Mouse (Mus musculus) forebrain, postnatal 0 days (tissue): ENCODE results near the gene Gm11213. TPM values are rescaled to one million over a fixed set of nuclear protein-coding genes. Genes with fewer than 3 reads are reported as not detected.

ENCODE experiments used
- ATAC-seq: fragments of 200-750 bp; cut with Nextera tagmentation; 2 replicates; pipeline ENCODE4 v1.8.0; 2017; ENCODE audit warnings: mild to moderate bottlenecking, moderate library complexity
- DNase-seq: peaks from one replicate; pipeline ENCODE4 v3.0.0-alpha.2; 2015
- H3K27ac ChIP-seq: fragments of 300-500 bp; sonication (generic); 2 replicates; pipeline ENCODE4 v1.5.1; 2014; ENCODE audit warnings: low read depth, mild to moderate bottlenecking, antibody characterized with exemption, low read length, moderate library complexity, mixed read lengths
- H3K27me3 ChIP-seq: fragments of 300-500 bp; sonication (generic); 2 replicates; pipeline ENCODE4 v1.6.1; 2014; ENCODE audit warnings: mild to moderate bottlenecking, low read length, mixed read lengths; ENCODE audit not compliant: insufficient read depth
- H3K36me3 ChIP-seq: fragments of 300-500 bp; sonication (generic); 2 replicates; pipeline ENCODE4 v1.6.1; 2014; ENCODE audit warnings: mild to moderate bottlenecking, moderate library complexity; ENCODE audit not compliant: insufficient read depth
- H3K4me1 ChIP-seq: fragments of 300-500 bp; sonication (generic); 2 replicates; pipeline ENCODE4 v1.6.1; 2014; ENCODE audit warnings: antibody characterized with exemption; ENCODE audit not compliant: insufficient read depth
- H3K4me2 ChIP-seq: fragments of 300-500 bp; sonication (generic); 2 replicates; pipeline ENCODE4 v1.6.1; 2014; ENCODE audit warnings: low read depth, mild to moderate bottlenecking, moderate library complexity
- H3K4me3 ChIP-seq: fragments of 300-500 bp; sonication (generic); 2 replicates; pipeline ENCODE4 v1.5.1; 2014; ENCODE audit warnings: low read depth, low read length, mixed read lengths
- H3K9ac ChIP-seq: fragments of 300-500 bp; sonication (generic); 2 replicates; pipeline ENCODE4 v1.6.1; 2014; ENCODE audit warnings: mild to moderate bottlenecking
- H3K9me3 ChIP-seq: fragments of 300-500 bp; sonication (generic); 2 replicates; pipeline ENCODE4 v1.6.1; 2016; ENCODE audit warnings: low read length
- CTCF ChIP-seq: sonication (generic); IDR thresholded peaks from 2 replicates; pipeline ENCODE4 v1.5.1; 2016; ENCODE audit warnings: antibody characterized with exemption, control low read depth, low read depth
- WGBS: fragments of 180-500 bp; shearing (Covaris S2); extraction: QIAGEN DNeasy Blood & Tissue Kit; methylation state at CpG from one replicate; pipeline ENCODE4 v1.1.7; 2014; 5-methylcytosine and 5-hydroxymethylcytosine counted together
- polyA plus RNA-seq: library from polyadenylated mRNA; unstranded; fragments of >200 nt; fragmentation: Nextera tagmentation; extraction: Ambion mirVana; gene quantifications from 2 replicates; pipeline ENCODE4 v1.2.1, GENCODE M21; 2015
- total RNA-seq: library from RNA; depleted of rRNA; stranded (reverse); fragments of >200 nt; gene quantifications from 2 replicates; pipeline ENCODE4 v1.2.3, GENCODE M21; 2014

Gm11213 gene
- total and polyA plus RNA-seq, 2 experiments from 2014 or later = not detected

DNA sequence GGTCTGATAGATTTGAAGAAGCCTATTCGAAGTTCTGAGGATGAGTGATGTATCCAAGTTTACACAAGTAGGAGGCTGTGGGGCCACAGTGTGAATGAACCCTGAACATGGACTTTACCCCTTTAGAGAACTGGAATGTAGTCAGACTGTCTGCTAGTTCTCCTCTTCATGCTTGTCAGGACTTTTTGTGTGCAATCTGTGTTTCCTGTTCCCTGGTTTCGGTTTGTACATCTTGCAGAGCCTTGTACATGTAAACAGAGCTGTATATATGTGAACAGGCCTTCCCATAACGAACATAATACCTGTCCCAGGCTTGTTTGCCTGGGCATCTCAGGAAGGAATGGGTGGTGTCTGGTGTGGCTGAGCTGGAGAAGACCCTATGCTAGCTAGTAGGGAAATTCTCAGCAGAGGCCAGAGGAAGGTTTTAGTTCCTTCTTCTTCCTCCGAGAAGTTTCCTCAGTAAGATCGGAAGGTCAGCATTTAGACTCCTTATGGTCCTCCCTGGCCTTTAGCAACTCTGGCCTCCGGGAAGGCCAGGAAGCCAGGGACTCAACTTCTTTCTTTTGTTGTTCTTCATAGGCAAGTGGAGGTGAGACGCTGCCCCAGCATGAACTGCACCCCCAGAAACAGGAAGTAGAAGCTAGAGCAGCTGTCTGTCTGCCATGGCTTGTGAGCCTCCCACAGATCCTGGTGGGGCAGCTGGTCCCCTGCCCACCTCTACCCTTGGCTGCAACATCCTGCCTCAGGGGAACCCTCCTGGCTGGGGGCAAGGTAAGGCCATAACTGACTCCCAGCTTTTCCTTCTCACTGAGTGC is 43.0 kb downstream of the Gm11213 start:
- ATAC-seq (no peak), DNase-seq (no peak)
- no peaks in the 10 kb centered on the region for H3K4me1 ChIP-seq
- no peaks in the 10 kb centered on the region; the same call in 1 of the 2 replicates for H3K27me3 ChIP-seq
- H3K4me3 ChIP-seq = no peak overlapping the region
- H3K36me3 ChIP-seq = no peaks in the 10 kb centered on the region
- H3K9me3 ChIP-seq = no peaks in the 10 kb centered on the region
- TF ChIP-seq CTCF = no peak
- 85% methylated on average over 7 of the region's 7 CpGs for WGBS
- H3K27ac ChIP-seq = no peak overlapping the region
- no peak overlapping the region for H3K4me2 ChIP-seq
- no peak overlapping the region for H3K9ac ChIP-seq

DNA sequence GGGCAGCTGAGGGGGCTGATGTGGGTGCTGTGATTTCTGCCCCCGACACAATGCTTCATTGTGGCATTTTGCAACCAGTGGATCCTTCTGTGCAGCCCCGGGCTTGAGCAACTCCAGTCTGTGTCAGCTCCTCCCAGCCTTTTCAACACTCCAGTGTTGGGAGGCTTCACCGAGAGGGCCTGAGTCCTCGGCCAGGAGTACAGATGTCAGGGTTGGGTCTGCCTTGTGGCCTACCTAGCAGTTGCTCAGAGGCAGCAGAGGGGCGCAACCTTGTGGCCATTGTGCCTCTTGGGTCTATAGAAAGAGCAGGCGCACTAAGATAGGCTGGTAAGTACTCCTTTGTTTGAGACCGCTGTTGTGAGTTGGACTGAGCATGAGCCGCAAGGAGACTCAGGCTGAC is 45.0 kb downstream of the Gm11213 start:
- Histone ChIP-seq H3K4me2 (no peak overlapping the region), H3K4me1 (no peaks in the 10 kb centered on the region), H3K27ac (no peak overlapping the region), H3K36me3 (0 out of 2 replicates have a peak, but pooled peaks cover 3% of the 10 kb centered on the region), H3K9ac (no peak overlapping the region), H3K27me3 (no peaks in the 10 kb centered on the region; the same call in 1 of the 2 replicates), H3K9me3 (no peaks in the 10 kb centered on the region), H3K4me3 (no peak overlapping the region)
- WGBS = 62% methylated on average over 8 of the region's 8 CpGs
- no peak for DNase-seq
- no peak for ATAC-seq
- no peak for TF ChIP-seq CTCF

DNA sequence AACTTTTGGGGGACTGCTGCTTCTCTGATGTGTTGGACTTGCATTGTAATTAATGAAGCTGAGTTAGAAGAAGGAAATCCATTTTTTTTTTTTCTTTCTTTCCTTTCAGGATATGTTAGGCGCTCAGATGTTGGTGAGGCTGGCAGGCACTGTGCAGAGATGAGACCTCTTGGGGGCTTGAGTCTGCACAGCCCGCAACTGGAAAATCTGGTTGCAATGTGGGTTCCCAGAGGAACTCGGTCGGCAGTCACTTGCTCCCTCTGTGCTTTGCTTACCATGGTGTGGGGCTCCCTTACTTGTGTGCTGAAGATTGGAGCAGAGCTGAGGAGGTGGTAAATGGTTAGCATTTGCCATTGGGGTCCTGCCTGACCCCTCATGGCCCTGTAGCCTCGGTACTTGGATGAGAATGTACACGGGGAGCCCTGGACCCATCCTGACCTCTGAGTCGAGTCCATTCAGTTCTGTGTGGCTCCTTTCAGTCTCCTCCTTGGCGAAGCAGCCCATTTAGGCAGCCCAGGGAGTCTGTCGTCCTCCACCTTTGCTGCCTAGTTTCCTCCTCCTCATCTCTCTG is 45.8 kb downstream of the Gm11213 start:
- Histone ChIP-seq H3K9ac (peak overlapping the region; percentile 68), H3K27me3 (no peaks in the 10 kb centered on the region; the same call in 1 of the 2 replicates), H3K4me2 (peak overlapping the region; percentile 70), H3K9me3 (no peaks in the 10 kb centered on the region), H3K4me3 (peak overlapping the region; percentile 66), H3K27ac (0 out of 2 replicates have a peak overlapping the region, but pooled peaks have one; percentile 22), H3K4me1 (no peaks in the 10 kb centered on the region), H3K36me3 (0 out of 2 replicates have a peak, but pooled peaks cover 3% of the 10 kb centered on the region)
- DNase-seq (no peak), ATAC-seq (peak; percentile 19; the same call in 1 of the 2 replicates)
- TF ChIP-seq CTCF = no peak
- 40% methylated on average over 9 of the region's 9 CpGs for WGBS

- H3K9ac ChIP-seq = peak within 1 kb of the TSS; percentile 68
- DNase-seq = peak; percentile 81
- no peaks in the 10 kb centered on the region; the same call in 1 of the 2 replicates for H3K27me3 ChIP-seq
- H3K4me1 ChIP-seq = no peaks in the 10 kb centered on the region
- peak; percentile 92 for ATAC-seq
- peak; percentile 46 for TF ChIP-seq CTCF
- H3K4me2 ChIP-seq = peak within 1 kb of the TSS; percentile 70
- 0 out of 2 replicates have a peak within 1 kb of the TSS, but pooled peaks have one; percentile 22 for H3K27ac ChIP-seq
- H3K4me3 ChIP-seq = peak within 1 kb of the TSS; percentile 66
- WGBS = 3% methylated on average over 61 of the region's 81 CpGs
- no peaks in the 10 kb centered on the region for H3K9me3 ChIP-seq
- H3K36me3 ChIP-seq = 0 out of 2 replicates have a peak, but pooled peaks cover 3% of the 10 kb centered on the region
Measured at GRCm38 (mm10) chr4:63558407-63559081, 46.5 kb downstream of the Gm11213 start, which contains the start of gene Tmem268. TSS of gene Tmem268 (plus strand) at chr4:63558781.

DNA sequence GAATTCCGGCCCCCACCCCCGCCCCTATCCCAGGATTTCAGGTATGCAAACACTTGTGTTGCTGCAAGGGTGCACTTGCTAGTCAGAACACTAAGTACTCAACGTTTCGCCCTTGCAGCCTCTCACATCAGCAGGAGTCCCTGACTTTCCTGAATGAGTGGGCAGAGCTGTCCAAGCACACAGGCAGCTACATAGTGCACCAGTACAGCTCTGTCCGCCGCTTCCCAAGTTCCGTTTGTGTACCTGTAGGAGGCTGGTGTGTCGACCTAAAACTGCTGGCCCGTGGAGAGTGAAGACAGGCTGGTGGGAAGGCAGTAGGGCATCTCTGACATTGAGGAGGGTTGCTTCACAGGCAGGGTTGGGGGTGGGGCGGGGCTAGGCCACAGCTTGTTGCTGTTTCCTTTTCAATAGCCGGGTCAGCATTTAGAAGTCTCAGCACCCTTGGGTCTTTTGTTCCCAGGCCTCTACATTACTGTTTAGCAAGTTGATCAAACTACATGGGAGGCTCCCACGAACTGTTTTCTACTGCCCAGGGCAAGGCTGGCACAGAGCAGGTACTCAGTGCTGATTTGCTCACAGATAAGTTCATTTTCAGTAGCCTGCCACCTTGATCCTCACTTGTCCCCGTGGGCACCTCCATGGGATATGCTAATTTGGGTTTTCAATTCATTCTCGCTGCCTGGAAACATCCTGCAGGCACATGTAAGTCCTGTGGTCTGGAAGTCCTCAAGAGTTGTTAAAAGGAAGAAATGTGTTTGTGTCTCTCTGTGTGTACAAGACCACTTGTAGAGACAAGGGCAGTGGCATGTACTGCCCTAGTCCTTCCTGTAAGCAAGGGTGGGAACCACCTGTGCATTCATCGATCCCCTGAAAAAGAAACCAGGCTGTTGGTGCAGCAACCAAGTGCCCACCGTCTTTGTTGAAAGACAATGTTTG is 47.7 kb downstream of the Gm11213 start:
- 36% methylated on average over 16 of the region's 16 CpGs for WGBS
- no peak overlapping the region for H3K27ac ChIP-seq
- no peak for DNase-seq
- no peak for ATAC-seq
- TF ChIP-seq CTCF = no peak
- H3K4me2 ChIP-seq = peak overlapping the region; percentile 70; the same call in 1 of the 2 replicates
- H3K36me3 ChIP-seq = peaks cover 11% of the 10 kb centered on the region; the same call in 1 of the 2 replicates
- H3K27me3 ChIP-seq = no peaks in the 10 kb centered on the region; the same call in 1 of the 2 replicates
- H3K4me3 ChIP-seq = no peak overlapping the region
- H3K9ac ChIP-seq = 0 out of 2 replicates have a peak overlapping the region, but pooled peaks have one; percentile 68
- H3K4me1 ChIP-seq = no peaks in the 10 kb centered on the region
- H3K9me3 ChIP-seq = no peaks in the 10 kb centered on the region

GRCm38 (mm10) chr4:63556665-63557064 is 48.4 kb downstream of the Gm11213 start:
- H3K9me3 ChIP-seq = no peaks in the 10 kb centered on the region
- H3K4me2 ChIP-seq = no peak overlapping the region
- H3K27ac ChIP-seq = no peak overlapping the region
- no peak for DNase-seq
- H3K4me1 ChIP-seq = no peaks in the 10 kb centered on the region
- H3K9ac ChIP-seq = no peak overlapping the region
- peaks cover 18% of the 10 kb centered on the region for H3K36me3 ChIP-seq
- ATAC-seq = no peak
- no peak for TF ChIP-seq CTCF
- H3K27me3 ChIP-seq = no peaks in the 10 kb centered on the region; the same call in 1 of the 2 replicates
- WGBS = 66% methylated on average over 5 of the region's 5 CpGs
- H3K4me3 ChIP-seq = no peak overlapping the region
